8 mouse cellular contexts compared by ENCODE assay signal in the genomic region with DNA sequence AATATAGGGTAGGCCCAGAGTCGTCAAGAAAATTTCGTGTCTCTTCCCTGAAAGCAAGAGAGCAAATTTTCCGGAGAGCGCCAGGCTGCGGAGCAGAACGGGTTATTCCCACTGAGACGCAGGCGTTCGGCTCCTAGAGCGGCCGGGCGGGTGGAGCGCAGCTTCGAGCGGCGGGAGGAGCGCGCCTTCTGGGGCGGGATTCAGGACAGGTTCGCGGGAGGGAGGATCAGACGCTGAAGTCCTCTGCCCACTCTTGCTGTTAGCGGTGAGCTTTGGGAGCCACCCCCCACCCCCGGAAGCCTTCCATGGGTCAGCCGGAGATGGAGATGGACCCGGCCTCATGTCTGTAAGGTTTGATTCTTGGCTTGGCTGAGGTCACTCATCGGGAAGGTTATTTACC. TPM values are rescaled to one million over a fixed set of nuclear protein-coding genes. Genes with fewer than 3 reads are reported as not detected.
DNase-seq lines count a peak whose midpoint lies in the region; ATAC-seq and TF ChIP-seq lines count a peak whose summit lies in the region.

No protein-coding gene starts in this region.

- WGBS in hindbrain, embryonic 10.5 days = under 1% methylated on average over 27 of the region's 27 CpGs
- WGBS in lung, embryonic 15.5 days = under 1% methylated on average over 27 of the region's 27 CpGs
- WGBS in thymus, adult 2 months = 3% methylated on average over 27 of the region's 27 CpGs

- H3K4me3 ChIP-seq in hindbrain, embryonic 10.5 days = peak overlapping the region; percentile 66
- H3K4me3 ChIP-seq in lung, embryonic 15.5 days = peak overlapping the region; percentile 57
- H3K4me3 ChIP-seq in thymus, adult 2 months (ENCODE audit: control insufficient read depth, insufficient read depth, low read length) = no peak overlapping the region

- H3K36me3 ChIP-seq in hindbrain, embryonic 10.5 days = no peaks in the 10 kb centered on the region
- no peaks in the 10 kb centered on the region for H3K36me3 ChIP-seq in lung, embryonic 15.5 days
- H3K36me3 ChIP-seq in thymus, adult 2 months (ENCODE audit: control insufficient read depth, insufficient read depth, low read length) = no peaks in the 10 kb centered on the region

- TF ChIP-seq POLR2A in thymus, adult 2 months (IDR thresholded peaks at IDR 0.05; ENCODE audit: control insufficient read depth, extremely low read depth, insufficient read depth, low read length, poor library complexity) = no peak

- DNase-seq in R1 (ENCODE audit: low read depth, low spot score) = peak; percentile 45
- DNase-seq in cerebellum, postnatal 14 days = peak; percentile 87 to 89
- DNase-seq in frontal cortex, postnatal 25 days (ENCODE audit: low spot score in 2 of 2) = peak; percentile 65 to 67
- DNase-seq in hindbrain, embryonic 10.5 days (ENCODE audit: low spot score) = peak; percentile 81
- peak; percentile 75 to 84 for DNase-seq in layer of hippocampus, postnatal 10 days (ENCODE audit: low spot score in 2 of 2)
- DNase-seq in ovary, postnatal 36 days (ENCODE audit: low spot score) = peak; percentile 83
- DNase-seq in thymus, adult 2 months = no peak

- TF ChIP-seq CTCF in thymus, adult 2 months (IDR thresholded peaks at IDR 0.05; ENCODE audit: borderline replicate concordance, control insufficient read depth, extremely low read depth, insufficient read depth, low read length, poor library complexity) = no peak

- H3K27me3 ChIP-seq in hindbrain, embryonic 10.5 days (ENCODE audit: insufficient read depth, poor library complexity, severe bottlenecking) = peaks cover 9% of the 10 kb centered on the region; the same call in 1 of the 2 replicates
- H3K27me3 ChIP-seq in lung, embryonic 15.5 days = no peaks in the 10 kb centered on the region
- H3K27me3 ChIP-seq in thymus, adult 2 months (ENCODE audit: control insufficient read depth, insufficient read depth, low read length) = peaks cover 10% of the 10 kb centered on the region; the same call in 1 of the 2 replicates

- no peaks in the 10 kb centered on the region for H3K9me3 ChIP-seq in hindbrain, embryonic 10.5 days
- H3K9me3 ChIP-seq in lung, embryonic 15.5 days = no peaks in the 10 kb centered on the region

- peak overlapping the region; percentile 74 for H3K4me2 ChIP-seq in lung, embryonic 15.5 days

- peak overlapping the region; percentile 81 for H3K27ac ChIP-seq in hindbrain, embryonic 10.5 days
- H3K27ac ChIP-seq in lung, embryonic 15.5 days = no peak overlapping the region
- no peak overlapping the region for H3K27ac ChIP-seq in thymus, adult 2 months (ENCODE audit: control insufficient read depth, insufficient read depth, low read length)

- H3K4me1 ChIP-seq in hindbrain, embryonic 10.5 days (replicated peaks) = peaks cover 13% of the 10 kb centered on the region
- H3K4me1 ChIP-seq in lung, embryonic 15.5 days = peaks cover 5% of the 10 kb centered on the region; the same call in 1 of the 2 replicates
- peaks cover 7% of the 10 kb centered on the region for H3K4me1 ChIP-seq in thymus, adult 2 months (replicated peaks; ENCODE audit: control insufficient read depth, insufficient read depth, low read length)

- H3K9ac ChIP-seq in lung, embryonic 15.5 days = peak overlapping the region; percentile 50

- ATAC-seq in lung, embryonic 15.5 days (ENCODE audit: borderline replicate concordance, extremely low read depth, low FRiP score, low TSS enrichment) = peak; percentile 84

RNA-seq across cellular contexts. Expression of a gene that starts 21.4 kb away (rescaled TPM):
- polyA plus RNA-seq in hindbrain, embryonic 10.5 days (2016; fragmentation: Nextera tagmentation; extraction: Ambion mirVana) = 34.5 and 36.7 TPM in 2 replicates
- 10 to 100 TPM; 25.1 to 31.8 TPM for total RNA-seq in layer of hippocampus, postnatal 10 days (2021)
- polyA plus RNA-seq in lung, embryonic 15.5 days (2015; fragmentation: Nextera tagmentation; extraction: Ambion mirVana) = 12.1 and 12.2 TPM in 2 replicates
- 27.7 and 33.1 TPM in 2 replicates for polyA plus RNA-seq in thymus, adult 2 months (2012; rRNA removed)

RNA-seq across cellular contexts. Expression of a gene that starts 48.4 kb away (rescaled TPM):
- 57.8 and 58.8 TPM in 2 replicates for polyA plus RNA-seq in hindbrain, embryonic 10.5 days (2016; fragmentation: Nextera tagmentation; extraction: Ambion mirVana)
- total RNA-seq in layer of hippocampus, postnatal 10 days (2021) = 10 to 100 TPM; 70.6 to 71.3 TPM
- 46.9 and 49.0 TPM in 2 replicates for polyA plus RNA-seq in lung, embryonic 15.5 days (2015; fragmentation: Nextera tagmentation; extraction: Ambion mirVana)
- polyA plus RNA-seq in thymus, adult 2 months (2012; rRNA removed) = 65.9 and 67.4 TPM in 2 replicates

RNA-seq across cellular contexts. Expression of a gene that starts 48.6 kb away (rescaled TPM):
- 15.7 and 16.5 TPM in 2 replicates for polyA plus RNA-seq in hindbrain, embryonic 10.5 days (2016; fragmentation: Nextera tagmentation; extraction: Ambion mirVana)
- 10 to 100 TPM; 10.5 to 11.2 TPM for total RNA-seq in layer of hippocampus, postnatal 10 days (2021)
- 12.8 and 15.7 TPM in 2 replicates for polyA plus RNA-seq in lung, embryonic 15.5 days (2015; fragmentation: Nextera tagmentation; extraction: Ambion mirVana)
- polyA plus RNA-seq in thymus, adult 2 months (2012; rRNA removed) = 1.5 and 2.9 TPM in 2 replicates
